Mouse (Mus musculus): ENCODE measurements around the gene Fbxw8. TPM values are rescaled to one million over a fixed set of nuclear protein-coding genes. Genes with fewer than 3 reads are reported as not detected.

Gene Fbxw8
- polyA plus RNA-seq, 1 experiment from 2014 or later, result 36.8 TPM

DNA sequence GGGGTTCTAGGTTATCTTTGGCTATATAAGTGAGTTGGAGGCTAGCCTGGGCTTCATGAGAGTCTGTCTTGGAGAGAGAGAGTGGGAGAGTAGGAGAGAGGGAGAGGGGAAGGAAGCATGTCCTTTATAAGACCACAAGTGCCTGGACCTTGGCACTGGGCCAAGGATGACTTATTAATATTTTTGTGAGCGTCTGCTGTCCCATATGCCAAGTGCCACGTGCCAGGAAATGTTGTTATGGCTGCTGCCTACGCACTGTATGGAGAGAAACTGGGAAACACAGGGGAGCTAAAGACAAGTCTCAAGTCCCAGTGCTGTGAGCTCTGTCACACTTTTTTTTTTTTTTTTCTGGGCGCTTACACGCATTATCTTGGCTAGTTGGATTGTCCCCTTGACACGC lies 112.7 kb downstream of the Fbxw8 start:
- Histone ChIP-seq H3K36me3 (no peaks in the 10 kb centered on the region), H3K27ac (no peak overlapping the region), H3K9me3 (no peaks in the 10 kb centered on the region), H3K4me3 (no peak overlapping the region), H3K4me1 (replicated peaks) (peaks cover 16% of the 10 kb centered on the region), H3K27me3 (ENCODE audit: insufficient read depth, poor library complexity, severe bottlenecking) (peaks cover 4% of the 10 kb centered on the region; the same call in 1 of the 2 replicates)
- DNase-seq (ENCODE audit: low spot score), result no peak
- WGBS, result 90% methylated on average over 6 of the region's 6 CpGs

- no peak overlapping the region; the same call in 1 of the 2 replicates for H3K27ac ChIP-seq
- peaks cover 22% of the 10 kb centered on the region for H3K4me1 ChIP-seq (replicated peaks)
- WGBS, result 27% methylated on average over 12 of the region's 12 CpGs
- no peak overlapping the region for H3K4me3 ChIP-seq
- H3K9me3 ChIP-seq, result peaks cover 3% of the 10 kb centered on the region; the same call in 1 of the 2 replicates
- peaks cover 9% of the 10 kb centered on the region for H3K27me3 ChIP-seq (ENCODE audit: insufficient read depth, poor library complexity, severe bottlenecking)
- H3K36me3 ChIP-seq, result no peaks in the 10 kb centered on the region
- DNase-seq (ENCODE audit: low spot score), result no peak
Measured at GRCm38 (mm10) chr5:118039241-118039668, 116.0 kb downstream of the Fbxw8 start.

- peak; percentile 51 for DNase-seq (ENCODE audit: low spot score)
- peaks cover 9% of the 10 kb centered on the region for H3K27me3 ChIP-seq (ENCODE audit: insufficient read depth, poor library complexity, severe bottlenecking)
- peak overlapping the region; percentile 32 for H3K4me3 ChIP-seq
- 10% methylated on average over 10 of the region's 10 CpGs for WGBS
- H3K9me3 ChIP-seq, result peaks cover 3% of the 10 kb centered on the region; the same call in 1 of the 2 replicates
- peaks cover 32% of the 10 kb centered on the region for H3K4me1 ChIP-seq (replicated peaks)
- peak overlapping the region; percentile 72 for H3K27ac ChIP-seq
- no peaks in the 10 kb centered on the region for H3K36me3 ChIP-seq
Measured at GRCm38 (mm10) chr5:118037798-118038484, 117.3 kb downstream of the Fbxw8 start.

DNA sequence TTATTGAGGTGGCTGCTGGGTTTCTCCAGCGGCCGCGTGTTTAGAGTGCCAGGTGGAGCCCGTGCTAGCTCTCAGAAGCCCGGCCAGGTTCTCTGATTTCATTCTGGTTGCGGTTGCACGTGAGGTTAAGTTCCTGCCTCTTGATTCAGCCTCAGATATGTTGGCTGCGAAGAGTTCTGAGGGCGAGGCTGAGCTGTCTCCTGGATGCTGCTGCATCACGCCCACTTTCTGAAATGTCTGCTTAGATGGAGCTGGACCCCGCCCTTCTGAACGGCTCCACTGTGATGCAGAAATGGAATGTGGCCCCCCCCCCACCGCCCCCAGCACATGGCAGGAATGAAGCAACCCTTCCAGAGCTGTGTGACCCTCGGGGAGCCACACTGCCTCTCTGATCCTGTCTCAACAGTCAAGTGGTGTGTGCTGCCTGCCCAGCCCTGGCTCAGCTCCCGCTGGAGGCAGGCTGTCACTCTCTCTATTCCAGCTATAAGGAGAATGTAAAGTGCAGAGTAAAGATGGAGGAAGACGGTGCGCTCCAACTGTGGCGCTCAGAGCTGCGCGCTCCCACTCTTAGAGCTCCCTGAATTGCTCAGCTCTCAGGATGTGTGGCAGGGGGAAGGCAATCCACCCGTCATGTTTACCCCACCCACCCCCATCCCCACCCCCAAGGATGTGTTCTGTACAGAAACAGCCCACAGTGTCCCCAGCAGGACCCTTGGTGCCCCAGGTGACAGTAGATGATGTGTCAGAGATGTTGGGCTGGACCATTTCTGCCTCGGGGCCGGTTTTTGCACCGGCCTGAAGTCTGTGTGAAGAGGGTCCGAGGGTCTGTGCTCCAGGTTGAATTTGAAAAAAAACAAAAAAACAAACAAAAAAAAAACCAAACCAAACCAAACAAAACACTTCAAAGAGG lies 118.1 kb downstream of the Fbxw8 start:
- Histone ChIP-seq H3K36me3 (no peaks in the 10 kb centered on the region), H3K4me1 (replicated peaks) (peaks cover 32% of the 10 kb centered on the region), H3K4me3 (peak overlapping the region; percentile 32), H3K9me3 (peaks cover 3% of the 10 kb centered on the region; the same call in 1 of the 2 replicates), H3K27me3 (ENCODE audit: insufficient read depth, poor library complexity, severe bottlenecking) (peaks cover 9% of the 10 kb centered on the region), H3K27ac (peak overlapping the region; percentile 72)
- no peak for DNase-seq (ENCODE audit: low spot score)
- WGBS, result 38% methylated on average over 25 of the region's 25 CpGs

- Histone ChIP-seq H3K27ac (no peak overlapping the region), H3K4me1 (replicated peaks) (peaks cover 42% of the 10 kb centered on the region), H3K4me3 (no peak overlapping the region), H3K27me3 (ENCODE audit: insufficient read depth, poor library complexity, severe bottlenecking) (peaks cover 19% of the 10 kb centered on the region), H3K36me3 (no peaks in the 10 kb centered on the region), H3K9me3 (peaks cover 3% of the 10 kb centered on the region; the same call in 1 of the 2 replicates)
- 68% methylated on average over 3 of the region's 3 CpGs for whole genome bisulfite sequencing
- no peak for DNase-seq (ENCODE audit: low spot score)
Measured at GRCm38 (mm10) chr5:118035786-118036185, 119.5 kb downstream of the Fbxw8 start.

- H3K4me3 ChIP-seq, result no peak overlapping the region
- peaks cover 31% of the 10 kb centered on the region for H3K27me3 ChIP-seq (ENCODE audit: insufficient read depth, poor library complexity, severe bottlenecking)
- WGBS, result 96% methylated on average over 1 of the region's 1 CpGs
- no peak for DNase-seq (ENCODE audit: low spot score)
- no peak overlapping the region for H3K27ac ChIP-seq
- no peaks in the 10 kb centered on the region for H3K36me3 ChIP-seq
- H3K9me3 ChIP-seq, result peaks cover 3% of the 10 kb centered on the region; the same call in 1 of the 2 replicates
- H3K4me1 ChIP-seq (replicated peaks), result peaks cover 45% of the 10 kb centered on the region
Measured at GRCm38 (mm10) chr5:118034632-118035031, 120.6 kb downstream of the Fbxw8 start.

DNA sequence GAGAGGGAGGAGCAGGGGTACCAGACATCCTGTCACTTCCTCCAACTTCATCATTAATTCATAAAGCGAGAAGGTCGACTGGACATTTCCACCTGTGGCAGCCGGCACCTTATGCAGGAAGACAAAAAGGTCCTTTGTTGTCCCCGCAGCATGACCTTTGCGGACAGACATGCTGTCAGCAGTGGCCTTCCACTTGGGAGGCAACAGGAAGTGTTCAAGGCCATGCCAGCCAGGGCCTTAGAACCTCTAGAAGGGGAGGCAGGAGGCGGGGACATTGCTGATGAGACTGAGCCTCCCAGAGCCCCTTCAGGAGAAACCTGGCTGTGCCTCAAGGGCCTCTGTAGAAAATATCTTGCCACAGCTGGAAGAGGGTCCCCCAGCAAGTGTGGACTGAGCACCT lies 121.5 kb downstream of the Fbxw8 start:
- 80% methylated on average over 6 of the region's 6 CpGs for WGBS
- peaks cover 45% of the 10 kb centered on the region for H3K4me1 ChIP-seq (replicated peaks)
- H3K27ac ChIP-seq, result no peak overlapping the region
- H3K36me3 ChIP-seq, result no peaks in the 10 kb centered on the region
- peaks cover 40% of the 10 kb centered on the region for H3K27me3 ChIP-seq (ENCODE audit: insufficient read depth, poor library complexity, severe bottlenecking)
- peaks cover 3% of the 10 kb centered on the region; the same call in 1 of the 2 replicates for H3K9me3 ChIP-seq
- no peak for DNase-seq (ENCODE audit: low spot score)
- no peak overlapping the region for H3K4me3 ChIP-seq

DNA sequence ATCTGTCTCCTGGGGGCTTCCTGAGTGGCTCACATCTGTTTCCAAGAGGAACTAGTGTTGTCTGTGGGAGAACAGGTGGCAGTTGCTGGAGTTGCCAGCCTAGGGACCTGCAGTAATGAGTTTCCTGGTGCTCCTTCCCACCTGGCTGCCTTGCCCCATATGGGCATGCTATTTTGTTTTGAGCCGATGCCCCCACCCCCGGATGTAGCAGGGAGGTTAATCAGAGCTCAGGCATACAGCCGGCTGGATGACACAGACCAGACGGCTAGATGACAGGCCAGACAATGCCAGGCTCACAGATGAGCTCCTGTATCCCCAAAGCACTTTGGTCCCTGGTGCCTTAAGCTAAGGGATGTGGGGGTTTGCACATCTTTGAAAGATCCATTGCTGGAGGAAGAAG lies 121.9 kb downstream of the Fbxw8 start:
- Histone ChIP-seq H3K9me3 (peaks cover 3% of the 10 kb centered on the region; the same call in 1 of the 2 replicates), H3K27ac (no peak overlapping the region), H3K4me3 (no peak overlapping the region), H3K4me1 (replicated peaks) (peaks cover 49% of the 10 kb centered on the region), H3K27me3 (ENCODE audit: insufficient read depth, poor library complexity, severe bottlenecking) (peaks cover 42% of the 10 kb centered on the region), H3K36me3 (no peaks in the 10 kb centered on the region)
- 57% methylated on average over 4 of the region's 4 CpGs for WGBS
- no peak for DNase-seq (ENCODE audit: low spot score)

- 40% methylated on average over 4 of the region's 4 CpGs for WGBS
Measured at GRCm38 (mm10) chr5:118031508-118031907, 123.8 kb downstream of the Fbxw8 start.

GRCm38 (mm10) chr5:118031059-118031458 lies 124.2 kb downstream of the Fbxw8 start:
- 56% methylated on average over 5 of the region's 5 CpGs for WGBS
- Histone ChIP-seq H3K27me3 (ENCODE audit: insufficient read depth, poor library complexity, severe bottlenecking) (peaks cover 58% of the 10 kb centered on the region), H3K4me1 (replicated peaks) (peaks cover 58% of the 10 kb centered on the region), H3K4me3 (no peak overlapping the region), H3K36me3 (no peaks in the 10 kb centered on the region), H3K27ac (no peak overlapping the region), H3K9me3 (peaks cover 3% of the 10 kb centered on the region; the same call in 1 of the 2 replicates)
- DNase-seq (ENCODE audit: low spot score), result no peak

More at GRCm38 (mm10) chr5:118031508-118031907, 123.8 kb downstream of the Fbxw8 start:
- peaks cover 55% of the 10 kb centered on the region for H3K27me3 ChIP-seq (ENCODE audit: insufficient read depth, poor library complexity, severe bottlenecking)
- H3K27ac ChIP-seq, result no peak overlapping the region
- DNase-seq (ENCODE audit: low spot score), result no peak
- peaks cover 54% of the 10 kb centered on the region for H3K4me1 ChIP-seq (replicated peaks)
- H3K4me3 ChIP-seq, result no peak overlapping the region
- peaks cover 3% of the 10 kb centered on the region; the same call in 1 of the 2 replicates for H3K9me3 ChIP-seq
- H3K36me3 ChIP-seq, result no peaks in the 10 kb centered on the region

DNA sequence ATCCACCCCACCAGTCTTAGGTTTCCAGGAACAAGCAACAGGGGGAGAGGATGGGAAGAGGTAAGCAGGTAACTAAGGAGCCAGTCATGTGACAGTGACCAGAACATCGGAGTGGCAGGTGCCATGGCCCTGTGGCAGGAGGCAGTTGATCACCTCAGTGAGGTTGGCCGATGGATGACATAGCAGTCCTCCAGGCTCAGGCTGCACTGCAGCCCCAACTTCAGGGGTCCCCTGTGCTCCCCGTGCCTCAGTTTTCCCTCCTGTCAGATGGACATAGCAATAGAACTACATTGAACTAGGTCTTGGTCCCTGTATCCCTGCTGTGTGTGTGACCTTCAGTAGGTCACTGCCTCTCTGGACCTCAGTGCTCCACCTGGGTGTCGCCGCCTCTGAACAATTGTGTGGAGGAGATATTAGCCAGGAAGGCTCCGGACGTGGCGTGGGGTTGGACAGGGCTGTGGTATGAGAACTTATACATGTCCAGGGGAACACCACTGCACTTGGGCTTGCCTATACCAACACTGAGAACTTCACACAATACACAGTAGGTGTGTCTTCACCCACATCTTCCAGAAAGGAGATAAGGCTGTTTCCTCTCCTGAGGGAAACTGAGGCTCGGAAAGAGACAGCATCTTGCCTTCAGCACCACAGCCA lies 125.1 kb downstream of the Fbxw8 start:
- no peaks in the 10 kb centered on the region for H3K36me3 ChIP-seq
- no peak overlapping the region for H3K27ac ChIP-seq
- H3K27me3 ChIP-seq (ENCODE audit: insufficient read depth, poor library complexity, severe bottlenecking), result peaks cover 67% of the 10 kb centered on the region
- no peak overlapping the region for H3K4me3 ChIP-seq
- H3K9me3 ChIP-seq, result no peaks in the 10 kb centered on the region; the same call in 1 of the 2 replicates
- H3K4me1 ChIP-seq (replicated peaks), result peaks cover 64% of the 10 kb centered on the region
- 90% methylated on average over 9 of the region's 9 CpGs for WGBS
- DNase-seq (ENCODE audit: low spot score), result no peak

- Histone ChIP-seq H3K9me3 (no peaks in the 10 kb centered on the region; the same call in 1 of the 2 replicates), H3K27ac (no peak overlapping the region), H3K4me1 (replicated peaks) (peaks cover 64% of the 10 kb centered on the region), H3K36me3 (no peaks in the 10 kb centered on the region), H3K4me3 (peak overlapping the region; percentile 69), H3K27me3 (ENCODE audit: insufficient read depth, poor library complexity, severe bottlenecking) (peaks cover 68% of the 10 kb centered on the region)
- peak; percentile 45 for DNase-seq (ENCODE audit: low spot score)
- WGBS, result 4% methylated on average over 10 of the region's 10 CpGs
Measured at GRCm38 (mm10) chr5:118029420-118029819, 125.8 kb downstream of the Fbxw8 start.

Data from hindbrain, embryonic 10.5 days (tissue).